Mouse (Mus musculus): ENCODE data around the gene Nit1. TPM values are rescaled to one million over a fixed set of nuclear protein-coding genes. Genes with fewer than 3 reads are reported as not detected.
"Not testable (repeated sequence)": the region's sequence is repeated elsewhere in the genome, so short reads cannot be mapped to it uniquely, and the experiment has no call there.

Gene Nit1
- total RNA-seq, 2 experiments from 2014 or later, result 68.9 to 71.0 TPM

DNA sequence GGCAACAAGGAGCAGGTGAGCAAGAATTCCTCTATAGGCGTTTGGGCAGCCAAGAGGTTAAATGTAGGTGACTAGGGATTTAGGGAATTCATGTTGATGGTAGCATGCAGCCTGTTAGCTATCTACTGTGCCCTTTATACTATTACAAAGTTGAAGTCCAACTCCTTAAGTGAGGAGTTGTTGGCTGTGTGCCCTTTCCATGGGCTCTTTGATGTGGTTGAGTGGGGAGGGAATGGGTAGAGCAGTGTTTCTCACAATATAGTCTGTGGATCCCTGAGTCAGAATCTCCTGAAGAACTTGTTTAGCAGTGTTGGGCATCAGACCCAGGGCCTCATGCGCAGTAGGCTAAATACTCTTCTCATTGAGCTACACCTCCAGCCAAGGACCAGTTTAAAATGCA, 11.4 kb upstream of the Nit1 start:
- no peak for DNase-seq (ENCODE audit: low spot score in 2 of 2)

DNA sequence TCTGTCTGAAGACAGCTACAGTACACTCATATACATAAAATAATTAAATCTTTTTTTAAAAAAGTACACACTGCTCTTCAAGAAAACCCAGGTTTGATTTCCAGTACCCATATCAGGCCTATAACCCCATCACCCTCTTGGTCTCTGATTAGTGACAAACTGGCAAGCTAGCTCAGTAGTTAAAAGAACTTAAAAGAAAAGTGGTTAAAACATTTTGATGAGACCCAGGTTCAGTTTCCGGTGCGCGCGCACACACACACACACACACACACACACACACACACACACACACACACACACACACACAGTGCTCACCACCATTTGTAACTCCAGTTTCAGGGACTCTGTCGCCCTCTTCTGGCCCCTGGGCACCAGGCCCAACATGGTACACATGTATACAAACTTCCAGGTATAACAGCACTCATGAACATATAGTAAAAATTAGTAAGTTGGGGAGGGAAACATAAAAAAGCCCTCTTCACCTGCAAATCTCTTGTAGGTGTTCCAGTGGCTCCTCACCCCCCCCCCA, 10.4 kb upstream of the Nit1 start:
- no peak for DNase-seq (ENCODE audit: low spot score in 2 of 2)

DNA sequence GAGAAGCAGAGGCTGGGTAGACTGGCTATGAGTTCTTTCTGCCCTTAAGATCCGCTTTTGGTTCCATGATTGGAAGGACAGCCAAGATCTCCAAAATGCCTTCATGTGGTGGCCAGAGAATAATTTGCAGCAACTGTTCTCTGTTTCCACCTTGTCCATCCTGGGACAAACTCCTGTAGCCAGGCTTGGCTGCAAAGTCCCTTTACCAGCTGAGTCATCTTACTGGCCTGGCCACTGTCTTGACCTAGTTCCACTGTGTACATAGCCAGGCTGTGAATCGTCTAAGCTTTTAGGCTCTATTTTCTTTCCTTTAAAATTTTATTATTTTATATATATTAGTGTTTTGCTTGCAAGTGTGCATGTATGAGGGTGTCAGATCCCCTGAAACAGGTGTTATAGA, 3.8 kb upstream of the Nit1 start:
- no peak for DNase-seq (ENCODE audit: low spot score in 2 of 2)

DNA sequence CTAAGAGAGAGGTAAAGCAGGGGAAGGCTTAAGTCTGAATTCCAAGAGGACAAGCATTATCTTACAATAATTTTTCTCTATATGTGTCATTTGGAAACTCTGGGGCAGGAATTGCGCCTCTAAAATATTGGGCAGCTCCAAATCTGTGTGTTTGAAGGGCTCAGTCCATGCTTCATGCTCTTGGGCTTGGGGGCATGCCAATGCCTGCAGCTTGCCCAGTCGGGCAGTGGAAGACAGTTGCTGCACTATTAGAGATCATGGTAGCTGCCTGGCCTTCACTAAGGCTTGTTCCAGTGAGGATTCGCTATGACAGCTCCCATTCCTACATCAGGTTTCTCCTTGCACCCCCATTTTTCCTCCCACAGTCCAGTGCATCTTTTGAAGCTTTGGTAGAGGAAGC, 3.2 kb upstream of the Nit1 start:
- DNase-seq (ENCODE audit: low spot score in 2 of 2), result no peak

DNA sequence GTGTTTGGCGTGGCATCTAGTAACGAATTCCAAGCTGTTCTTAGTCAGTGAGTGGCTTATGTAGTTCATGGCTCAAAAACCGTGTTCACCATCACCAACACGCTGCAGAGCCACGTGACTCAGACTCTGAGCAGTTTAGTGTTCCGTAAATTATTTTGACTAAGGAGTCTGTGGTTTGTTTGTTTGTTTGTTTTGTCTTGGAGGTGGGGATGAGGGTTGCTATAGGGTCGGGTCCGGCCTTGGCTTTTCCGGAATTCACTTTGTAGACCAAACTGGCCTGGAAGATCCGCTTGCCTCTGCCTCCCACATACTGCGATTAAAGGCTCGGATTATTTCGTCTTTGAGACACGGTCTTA, 627 bp upstream of the Nit1 start:
- no peak for DNase-seq (ENCODE audit: low spot score in 2 of 2)

DNA sequence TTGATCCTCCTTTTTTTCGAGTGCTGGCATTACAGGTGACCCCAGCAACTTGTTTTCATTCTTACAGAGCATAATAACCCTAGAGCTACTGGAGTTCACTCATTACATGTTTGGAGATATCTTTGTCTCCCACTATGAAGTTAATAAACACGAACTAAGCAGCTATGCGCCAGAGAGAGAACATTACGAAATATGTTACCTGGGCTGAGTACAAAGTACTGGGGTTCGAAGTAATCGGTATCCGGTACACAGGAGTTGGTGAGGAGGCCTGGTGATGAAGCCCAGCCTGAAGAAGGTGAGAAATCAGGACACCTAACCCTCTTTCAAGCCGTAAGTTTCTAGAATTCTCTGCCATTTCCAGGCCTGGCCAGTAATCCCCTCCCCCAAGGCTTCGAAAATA, 731 bp downstream of the Nit1 start:
- no peak for DNase-seq (ENCODE audit: low spot score in 2 of 2)

DNA sequence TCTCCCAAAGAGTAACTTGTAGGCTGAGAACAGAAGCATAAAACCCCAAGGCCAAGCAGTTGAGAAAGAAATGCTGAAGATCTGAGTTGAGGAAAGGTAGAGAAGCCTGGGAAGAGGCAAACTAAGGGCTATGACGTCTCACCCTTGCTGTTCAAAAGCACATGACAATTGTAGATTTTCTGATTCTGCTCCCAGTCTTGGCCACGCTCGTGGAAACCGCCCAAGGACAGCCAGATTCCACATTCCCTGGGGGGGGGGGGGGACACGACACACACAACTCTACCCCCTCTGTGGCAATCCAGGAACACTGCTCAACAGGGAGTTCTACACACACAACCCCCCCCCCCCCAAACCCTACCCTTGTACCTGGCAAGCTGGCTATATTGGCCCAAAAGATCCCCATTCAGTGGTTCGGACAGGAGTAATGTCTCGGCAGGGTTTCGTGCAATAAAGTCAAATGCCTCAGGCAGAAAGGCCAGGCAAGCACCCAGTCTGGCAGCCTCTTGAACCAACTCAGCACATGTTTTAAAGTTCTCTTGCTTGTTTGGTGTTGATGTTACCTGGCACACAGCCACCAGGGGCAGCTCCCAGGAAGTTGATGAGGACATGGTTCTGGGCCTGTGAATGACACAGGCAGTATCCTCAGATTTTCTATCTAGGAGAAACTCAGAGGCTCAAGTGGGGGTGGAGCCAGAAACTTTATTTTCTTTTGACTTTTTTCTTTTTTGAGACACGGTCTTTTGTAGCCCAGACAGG, 1.3 kb downstream of the Nit1 start:
- peak; percentile 30 to 41 for DNase-seq (ENCODE audit: low spot score in 2 of 2)

DNA sequence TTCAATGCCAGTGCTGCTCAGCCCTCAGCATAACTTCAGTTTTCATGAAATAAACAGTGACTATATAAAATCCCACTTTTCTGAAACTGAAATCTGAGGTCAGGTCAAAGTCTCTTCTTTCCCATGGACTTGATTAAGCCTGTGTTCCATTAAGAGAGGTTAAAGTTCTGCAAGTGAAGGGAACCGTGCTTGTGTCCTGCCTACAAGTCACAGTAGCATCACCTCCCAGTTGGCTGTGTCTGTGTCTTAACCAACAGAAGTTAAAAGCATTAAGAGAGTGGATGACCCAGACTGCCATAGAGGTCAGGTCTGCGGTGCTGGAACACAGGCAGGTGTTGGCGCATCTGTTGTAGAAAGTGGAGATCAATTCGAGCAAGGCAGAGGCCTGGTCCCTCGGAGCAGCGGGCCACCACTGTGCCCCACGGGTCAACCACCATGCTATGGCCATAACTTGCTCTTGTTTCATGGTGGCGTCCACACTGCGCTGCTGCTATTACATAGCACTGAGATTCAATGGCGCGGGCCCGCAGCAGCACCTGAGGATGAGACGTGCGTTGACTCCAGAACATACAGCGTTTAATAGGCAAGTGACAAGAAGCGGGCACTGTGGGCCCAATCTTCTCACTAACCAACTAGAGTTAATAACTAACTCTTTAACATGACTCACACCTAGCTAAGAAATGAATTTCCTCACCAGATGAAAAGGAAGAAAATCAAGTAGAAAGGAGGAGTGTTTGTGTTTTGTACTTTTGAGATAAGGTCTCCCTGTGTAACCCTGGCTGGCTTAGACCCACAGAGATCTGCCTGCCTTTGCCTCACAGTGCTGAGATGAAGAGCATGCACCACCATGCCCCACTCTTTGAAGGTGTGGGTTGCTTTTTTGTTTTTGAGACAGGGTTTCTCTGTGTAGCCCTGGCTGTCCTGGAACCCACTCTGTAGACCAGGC, 2.9 kb downstream of the Nit1 start:
- DNase-seq (ENCODE audit: low spot score in 2 of 2), result no peak

DNA sequence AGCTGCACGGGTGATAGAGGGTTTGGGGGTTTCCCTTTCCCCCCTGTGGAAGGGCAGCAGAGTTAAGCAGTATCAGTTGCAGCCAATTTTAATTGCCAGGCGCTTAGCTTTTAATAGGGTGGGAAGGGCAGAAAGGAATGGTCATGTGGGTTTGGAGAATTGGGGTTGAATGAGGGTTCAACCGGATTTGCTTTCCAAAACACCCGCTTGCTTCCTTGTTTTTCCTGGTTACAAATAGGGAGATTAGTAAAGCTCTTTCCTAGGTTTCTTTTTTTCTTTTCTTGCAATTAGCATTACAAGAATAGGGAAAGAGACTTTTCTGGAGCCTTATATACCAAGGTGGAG, 15.3 kb downstream of the Nit1 start:
- DNase-seq (ENCODE audit: low spot score in 2 of 2), result no peak

DNA sequence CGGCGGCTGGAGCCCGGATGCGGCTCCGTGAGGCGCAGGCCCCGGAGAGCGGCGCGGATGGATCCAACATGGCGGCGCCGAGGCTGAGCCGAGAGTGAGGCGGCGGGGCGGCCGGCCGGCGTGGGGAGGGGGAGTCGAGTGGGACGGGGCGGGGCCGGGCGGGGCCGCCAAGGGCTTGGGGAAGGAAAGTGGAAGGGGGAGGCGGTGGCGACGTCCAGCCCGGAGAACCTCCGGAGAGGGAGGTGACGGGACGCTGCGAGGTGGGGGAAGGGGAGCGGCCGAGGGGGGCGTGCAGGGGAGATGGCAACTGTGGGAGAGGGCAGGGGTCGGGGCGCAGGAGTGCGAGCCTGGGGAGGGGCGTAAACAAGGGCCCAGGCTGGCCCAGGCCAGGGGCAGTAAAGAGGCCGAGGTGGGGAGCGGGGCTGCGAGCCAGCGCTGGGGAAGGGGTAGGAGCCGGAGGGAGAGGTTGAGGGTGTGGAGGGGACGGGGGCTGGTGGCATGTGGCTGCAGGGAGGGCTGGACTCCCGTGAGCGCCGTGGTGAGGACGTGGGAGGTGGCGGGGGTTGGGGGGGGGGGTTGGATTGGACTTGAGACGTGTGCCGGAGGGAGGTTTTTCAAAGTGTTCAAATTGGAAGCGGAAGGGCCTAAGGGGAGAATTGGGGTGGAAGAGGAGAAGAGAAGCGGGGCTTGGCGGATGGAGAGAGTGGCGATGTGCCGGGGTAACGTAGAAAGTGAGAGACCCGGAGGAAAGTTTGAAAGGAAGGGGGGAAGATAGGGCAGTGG, 15.8 kb downstream of the Nit1 start:
- peak in 1 of 2 experiments; percentile 76 for DNase-seq (ENCODE audit: low spot score in 2 of 2)

DNA sequence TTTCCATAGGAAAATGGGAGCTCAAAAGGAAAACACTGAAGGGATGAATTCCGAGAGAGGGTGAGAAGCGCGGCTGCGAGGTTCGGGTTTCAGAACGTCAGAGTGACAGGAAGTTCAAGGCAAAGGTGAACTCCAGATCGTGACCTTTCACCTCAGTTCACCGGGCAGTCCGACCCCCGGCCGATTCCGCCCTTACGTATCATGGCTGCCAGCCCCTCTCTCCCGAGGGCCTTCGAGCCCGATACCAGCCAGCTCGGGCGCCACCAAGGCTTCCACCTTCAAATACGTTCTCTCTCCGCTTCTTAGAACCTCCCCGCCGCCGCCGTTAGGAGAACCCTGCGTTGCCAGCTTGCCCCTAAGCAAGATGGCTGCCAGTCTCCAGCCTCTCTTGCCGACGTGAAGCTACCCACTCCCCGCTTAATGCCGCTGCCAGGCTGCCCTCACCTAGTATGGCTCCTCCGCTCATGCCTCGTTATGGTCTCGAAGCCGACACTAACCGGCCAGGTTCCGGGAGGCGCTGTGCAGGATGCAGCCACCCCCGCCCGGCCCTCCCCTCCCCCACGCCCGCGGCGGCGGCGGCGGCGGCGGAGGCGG, 16.5 kb downstream of the Nit1 start, which contains the start of gene Dedd:
TSS of gene Dedd (plus strand) at position 307 of the 594 bp plus-strand sequence.
- peak; percentile 78 to 85 for DNase-seq (ENCODE audit: low spot score in 2 of 2)

DNA sequence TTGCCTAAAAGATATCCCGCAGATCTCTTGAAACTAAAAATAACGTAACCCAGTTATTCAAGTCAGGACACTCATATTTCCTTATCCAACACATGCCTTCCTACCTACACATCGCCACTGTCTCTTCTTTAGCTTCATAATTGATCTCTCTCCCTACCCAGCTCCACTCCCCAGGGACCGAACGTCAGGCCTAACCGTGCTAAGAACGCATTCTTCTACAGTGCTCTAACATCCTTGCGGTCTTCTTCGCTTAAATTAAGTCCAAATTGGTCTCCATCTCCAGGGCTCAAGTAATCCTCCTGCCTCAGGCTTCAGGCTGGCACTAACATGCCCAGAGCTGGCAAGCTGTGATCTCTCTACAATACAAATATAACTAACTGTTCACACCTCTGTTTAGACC, 17.2 kb downstream of the Nit1 start:
- no peak for DNase-seq (ENCODE audit: low spot score in 2 of 2)

DNA sequence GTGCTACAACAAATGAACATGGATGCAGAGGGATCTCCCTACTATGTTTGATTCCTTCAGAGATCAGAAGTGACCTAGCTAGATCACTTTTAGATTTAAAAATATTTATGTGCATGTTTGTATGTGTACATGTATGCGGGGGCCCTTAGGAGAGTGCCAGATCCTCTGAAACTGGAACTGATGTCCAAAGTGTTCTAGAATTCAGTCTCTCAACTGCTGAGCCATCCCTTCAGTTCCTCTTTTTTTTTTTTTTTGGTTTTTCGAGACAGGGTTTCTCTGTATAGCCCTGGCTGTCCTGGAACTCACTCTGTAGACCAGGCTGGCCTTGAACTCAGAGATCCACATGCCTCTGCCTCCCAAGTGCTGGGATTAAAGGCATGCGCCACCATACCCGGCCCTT, 18.9 kb downstream of the Nit1 start:
- DNase-seq (ENCODE audit: low spot score in 2 of 2), result not testable (repeated sequence)

DNA sequence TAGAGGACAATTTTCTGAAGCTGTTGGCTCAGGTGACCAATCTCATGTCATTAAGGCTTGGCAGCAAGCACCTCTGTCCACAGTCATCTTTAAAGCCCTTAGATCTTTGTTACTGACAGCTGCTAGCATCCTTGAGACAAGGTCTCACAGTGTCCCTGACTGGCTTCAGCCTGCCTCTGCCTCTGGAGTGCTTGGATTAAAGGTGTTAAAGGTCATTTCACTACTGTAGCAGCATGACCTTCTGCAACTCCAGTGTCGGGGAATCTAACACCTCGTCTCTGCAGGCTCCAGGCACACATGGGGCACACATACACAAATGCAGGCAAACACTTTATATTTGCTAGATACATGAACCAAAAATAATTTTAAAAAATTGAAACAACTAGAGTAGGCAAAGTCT, 19.9 kb downstream of the Nit1 start:
- no peak for DNase-seq (ENCODE audit: low spot score in 2 of 2)

DNA sequence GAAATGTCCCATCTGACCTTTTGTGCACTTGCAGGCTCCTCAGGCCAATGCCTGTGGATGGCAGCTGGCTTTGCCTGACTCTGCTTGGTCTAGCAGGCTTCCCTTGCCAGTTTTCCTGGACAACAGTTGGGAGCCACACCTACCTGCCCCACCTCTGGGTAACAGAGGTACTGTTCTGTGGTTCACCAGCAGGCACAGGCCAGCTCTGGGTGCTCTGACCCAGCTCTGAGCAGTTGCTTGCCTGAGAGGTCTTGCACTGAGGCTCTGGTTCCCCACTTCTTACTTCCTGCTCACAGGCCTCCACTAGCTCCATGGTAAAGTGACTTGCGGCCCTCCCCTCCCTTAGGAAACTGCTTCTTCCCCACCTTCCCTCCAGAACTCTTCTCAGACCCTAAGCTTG, 23.4 kb downstream of the Nit1 start:
- no peak for DNase-seq (ENCODE audit: low spot score in 2 of 2)

DNA sequence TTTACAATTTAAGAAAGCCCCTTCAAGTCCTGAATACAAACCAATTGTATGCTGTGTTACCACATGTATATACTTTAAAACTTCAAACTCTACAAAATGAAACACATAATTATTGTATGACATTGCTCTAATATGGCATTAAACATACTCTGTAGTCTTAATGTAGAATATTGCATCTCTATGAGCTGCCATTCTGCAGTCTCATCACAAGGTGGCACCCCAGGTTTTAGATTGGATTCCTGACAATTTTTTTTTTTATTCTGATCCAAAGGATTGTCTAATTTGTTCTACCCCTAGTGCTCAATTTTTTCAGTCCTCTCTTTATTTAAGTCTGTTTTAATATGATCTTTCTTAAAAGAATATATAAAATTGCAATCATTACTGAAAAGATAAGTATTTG, 24.0 kb downstream of the Nit1 start:
- no peak for DNase-seq (ENCODE audit: low spot score in 2 of 2)

DNA sequence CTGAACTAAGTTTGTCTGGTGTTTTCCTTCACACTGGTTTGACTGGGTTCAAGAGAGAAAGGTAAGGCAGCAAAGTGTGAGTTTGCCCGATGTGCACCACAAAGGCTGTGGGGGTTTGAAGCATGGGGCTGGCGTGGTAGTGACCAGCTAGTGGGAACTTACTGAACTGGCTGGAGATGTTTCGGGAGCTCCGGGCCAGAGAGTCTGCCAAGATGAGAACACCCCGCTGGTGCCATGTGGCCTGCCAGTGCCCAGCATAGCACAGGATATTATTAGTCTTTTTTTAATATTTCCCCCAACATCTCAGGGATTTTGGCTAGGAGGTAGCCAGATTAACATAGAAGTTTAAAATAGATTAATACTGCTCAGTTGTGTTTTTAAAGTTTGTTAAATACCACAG, 25.3 kb downstream of the Nit1 start:
- DNase-seq (ENCODE audit: low spot score in 2 of 2), result no peak

DNA sequence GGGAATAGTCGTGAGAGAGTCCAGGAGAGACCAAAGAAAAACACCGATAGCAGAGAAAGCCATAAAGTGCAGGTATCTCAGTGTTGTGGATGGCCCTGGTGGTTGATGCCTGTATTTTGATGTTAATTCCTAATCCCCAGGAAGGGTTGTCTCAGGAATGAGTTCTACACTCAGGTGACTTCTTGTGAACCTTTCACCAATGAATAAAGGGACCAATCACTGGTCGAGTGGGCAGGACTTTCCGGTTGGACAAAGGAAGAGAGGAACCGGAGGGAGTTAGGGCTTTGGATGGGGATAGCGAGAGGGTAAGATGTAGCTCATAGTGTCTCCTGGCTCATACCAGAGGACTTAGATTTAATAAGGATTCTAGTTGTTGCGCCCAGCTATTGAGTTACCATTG, 25.7 kb downstream of the Nit1 start:
- no peak for DNase-seq (ENCODE audit: low spot score in 2 of 2)

DNA sequence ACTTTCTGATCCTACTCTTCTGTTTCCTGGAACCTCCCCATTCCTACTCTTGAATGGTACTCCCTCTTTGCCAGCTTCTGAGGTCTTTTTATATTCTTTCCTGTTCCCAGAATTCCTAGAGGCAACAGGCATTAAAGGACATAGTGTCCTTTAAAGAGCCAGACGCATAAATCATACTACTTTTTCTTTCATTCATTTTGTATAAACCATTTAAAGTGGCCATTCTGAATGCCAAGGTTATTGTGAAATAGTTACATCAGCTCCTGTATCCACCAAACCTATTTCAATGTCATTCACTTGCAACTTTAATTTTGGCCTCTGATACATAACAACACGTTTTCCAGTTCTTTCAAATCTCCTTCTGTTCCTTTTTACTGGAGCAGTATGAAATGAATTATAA, 36.1 kb downstream of the Nit1 start:
- no peak for DNase-seq (ENCODE audit: low spot score in 2 of 2)

DNA sequence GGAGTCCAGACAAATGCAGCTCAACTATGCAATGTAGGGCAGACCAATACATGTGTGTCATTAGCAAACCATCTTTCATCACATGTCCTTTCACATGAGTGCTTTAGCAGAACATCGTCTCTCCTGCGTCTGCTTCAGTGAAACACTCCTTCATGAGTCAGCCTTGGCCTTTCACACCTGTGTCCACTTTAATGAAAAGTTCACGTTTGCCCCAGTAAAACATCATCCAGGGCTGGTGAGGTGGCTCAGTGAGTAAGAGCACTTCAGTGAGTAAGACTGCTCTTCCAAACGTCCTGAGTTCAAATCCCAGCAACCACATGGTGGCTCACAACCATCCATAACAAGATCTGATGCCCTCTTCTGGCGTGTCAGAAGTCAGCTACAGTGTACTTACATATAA, 39.3 kb downstream of the Nit1 start:
- not testable (repeated sequence) for DNase-seq (ENCODE audit: low spot score in 2 of 2)

DNA sequence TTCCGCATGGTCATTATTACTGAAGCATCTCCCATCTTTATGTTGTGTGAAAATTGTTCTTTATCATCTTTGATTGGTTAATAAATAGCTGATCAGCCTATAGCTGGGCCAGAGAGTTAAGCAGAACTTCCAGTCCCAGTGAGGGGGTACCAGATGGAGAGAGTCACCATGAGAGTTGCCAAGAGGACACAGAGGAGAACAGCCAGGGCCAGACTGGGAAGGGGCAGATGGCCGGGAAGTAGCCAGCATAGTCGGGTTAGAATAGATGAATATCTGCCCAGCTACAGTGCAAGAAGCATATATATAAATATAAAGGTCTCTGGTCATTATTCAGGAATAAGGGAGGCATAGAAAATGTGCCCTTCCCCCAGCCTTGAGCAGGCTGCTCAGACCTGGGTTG, 47.2 kb downstream of the Nit1 start:
- no peak for DNase-seq (ENCODE audit: low spot score in 2 of 2)
